Mouse (Mus musculus) C2C12 (cell line): ENCODE measurements around the gene 1600015I10Rik.

Experiments used
- CEBPB ChIP-seq: IDR thresholded peaks from one replicate; pipeline ENCODE4 v1.6.1; 2011; ENCODE audit warnings: low read depth, mild to moderate bottlenecking, control low read depth, moderate library complexity
- CTCF ChIP-seq: IDR thresholded peaks from one replicate; pipeline ENCODE4 v1.5.1; 2011; ENCODE audit not compliant: control insufficient read depth, insufficient read depth, insufficient read length
- FOSL1 ChIP-seq: IDR thresholded peaks from one replicate; pipeline ENCODE4 v1.8.0; 2011; ENCODE audit warnings: mild to moderate bottlenecking, low read length; ENCODE audit not compliant: poor library complexity, insufficient read depth, severe bottlenecking
- MAX ChIP-seq: IDR thresholded peaks from one replicate; pipeline ENCODE4 v1.6.1; 2011; ENCODE audit warnings: mild to moderate bottlenecking, control low read depth
- MYOD1 ChIP-seq: IDR thresholded peaks from one replicate; pipeline ENCODE4 v1.6.1; 2011; ENCODE audit warnings: low read depth; ENCODE audit not compliant: control insufficient read depth, insufficient read length
- MYOG ChIP-seq: IDR thresholded peaks from one replicate; pipeline ENCODE4 v1.6.1; 2011; ENCODE audit not compliant: control insufficient read depth, insufficient read length; ENCODE audit errors: extremely low read depth
- USF1 ChIP-seq: IDR thresholded peaks from one replicate; pipeline ENCODE4 v1.6.1; 2011; ENCODE audit warnings: low read depth, mild to moderate bottlenecking, control low read depth, moderate library complexity

DNA sequence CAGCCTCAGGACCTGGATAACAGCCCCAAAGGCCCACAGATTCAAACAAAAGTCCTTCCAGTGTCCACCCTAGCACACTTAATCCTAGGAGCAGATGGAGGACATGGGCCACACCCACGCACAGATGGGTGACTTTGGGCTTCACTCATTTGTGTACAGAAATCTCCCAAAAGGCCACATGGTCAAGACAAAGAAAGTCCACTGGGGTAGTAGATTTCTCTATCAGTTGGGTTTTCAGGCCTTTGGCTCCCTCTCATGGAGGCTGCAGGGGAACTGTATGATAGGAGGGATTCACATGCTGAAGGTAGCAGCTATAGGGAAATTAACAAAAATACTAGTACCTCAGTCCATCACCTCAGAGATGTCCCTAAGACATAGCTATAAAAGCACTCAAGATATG lies 28.4 kb downstream of the 1600015I10Rik start:
- TF ChIP-seq CTCF (no peak), USF1 (no peak), MAX (no peak), CEBPB (no peak), MYOG (no peak), MYOD1 (no peak), FOSL1 (no peak)
